8 mouse cellular contexts compared by ENCODE assay signal in the genomic region with DNA sequence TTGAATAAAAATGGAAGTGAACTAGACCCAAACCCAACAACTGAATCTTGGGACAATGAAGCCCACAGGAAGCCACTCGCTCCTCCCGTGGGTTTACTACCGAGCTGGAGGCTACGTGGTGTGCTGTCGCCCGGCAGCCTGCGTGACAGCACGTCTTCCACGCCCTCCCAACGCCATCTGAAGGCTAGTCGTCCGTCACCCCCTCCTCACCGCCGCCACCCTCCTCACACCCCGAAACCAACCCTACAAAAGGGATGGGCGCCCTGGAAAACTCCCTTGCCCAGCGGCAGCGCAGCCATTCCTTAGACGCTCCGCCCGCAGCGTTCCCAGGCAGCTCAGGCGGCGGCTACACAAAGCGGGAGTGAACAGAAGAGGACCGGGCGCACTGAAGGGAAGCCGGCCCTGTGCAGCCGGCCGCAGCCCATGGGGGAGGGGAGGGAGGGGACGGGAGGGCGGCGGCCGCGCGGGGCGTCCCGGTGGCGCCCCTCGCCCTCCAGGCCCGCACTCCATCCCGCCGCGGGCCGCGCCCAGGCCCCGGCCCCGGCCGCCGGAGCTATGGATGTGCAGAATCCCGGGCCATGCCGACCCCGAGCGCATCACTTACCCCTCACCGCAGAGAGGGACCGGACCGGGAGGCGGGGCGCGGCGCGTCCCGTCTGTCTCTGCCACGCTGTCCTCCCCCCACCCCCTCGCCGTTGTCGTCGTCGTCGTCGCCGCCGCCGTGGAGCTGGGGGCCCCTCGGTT. TPM values are rescaled to one million over a fixed set of nuclear protein-coding genes. Genes with fewer than 3 reads are reported as not detected.
DNase-seq lines count a peak whose midpoint lies in the region; ATAC-seq and TF ChIP-seq lines count a peak whose summit lies in the region.

No protein-coding gene starts in this region.

- peak overlapping the region; percentile 99 for H3K27ac ChIP-seq in hindbrain, postnatal 0 days

- H3K36me3 ChIP-seq in hindbrain, postnatal 0 days (ENCODE audit: insufficient read depth, low read length): no peaks in the 10 kb centered on the region

- ATAC-seq in hindbrain, postnatal 0 days: peak; percentile 68

- intact Hi-C loops in left cerebral cortex, postnatal 36 days (cut with DNase I): loop anchor here (2.0 kb wide), 1 partner anchor 443 kb away; no protein-coding TSS in a partner anchor

- WGBS in hindbrain, postnatal 0 days: 1% methylated on average over 48 of the region's 75 CpGs

- H3K4me1 ChIP-seq in hindbrain, postnatal 0 days (ENCODE audit: insufficient read depth, low read length): 0 out of 2 replicates have a peak, but pooled peaks cover 13% of the 10 kb centered on the region

- peak; percentile 86 for DNase-seq in ZHBTc4 (ENCODE audit: low read depth, low spot score)
- DNase-seq in cerebellum, postnatal 4 days (ENCODE audit: low spot score in 2 of 2): peak; percentile 43 to 66
- DNase-seq in gastrocnemius, adult 18-20 months (ENCODE audit: low spot score): peak; percentile 69
- peak; percentile 76 for DNase-seq in hindbrain, postnatal 0 days (ENCODE audit: low spot score)
- DNase-seq in left cerebral cortex, postnatal 36 days (ENCODE audit: low spot score in 2 of 2): peak; percentile 80 to 81
- DNase-seq in mesoderm, embryonic 11.5 days (ENCODE audit: low read depth, low spot score): peak; percentile 74
- DNase-seq in right cerebral cortex, postnatal 25 days: peak; percentile 80
- DNase-seq in urinary bladder, postnatal 4 days (ENCODE audit: low spot score in 2 of 2): peak; percentile 52 to 66

- H3K27me3 ChIP-seq in hindbrain, postnatal 0 days (ENCODE audit: insufficient read depth, low read length): no peaks in the 10 kb centered on the region

- peak overlapping the region; percentile 75 for H3K4me2 ChIP-seq in hindbrain, postnatal 0 days (ENCODE audit: low read depth, low read length)

- no peaks in the 10 kb centered on the region for H3K9me3 ChIP-seq in hindbrain, postnatal 0 days (ENCODE audit: low read length)

- peak overlapping the region; percentile 88 for H3K9ac ChIP-seq in hindbrain, postnatal 0 days (replicated peaks; ENCODE audit: low read length)

- H3K4me3 ChIP-seq in hindbrain, postnatal 0 days (ENCODE audit: low read length): peak overlapping the region; percentile 75

- no peak for TF ChIP-seq CTCF in hindbrain, postnatal 0 days (IDR thresholded peaks at IDR 0.05; ENCODE audit: low read depth)

RNA-seq across cellular contexts. Expression of a gene that starts 0.4 kb away (rescaled TPM):
- total RNA-seq in gastrocnemius, adult 18-20 months (2021): 10 to 100 TPM; 17.8 to 19.1 TPM
- 132 and 137 TPM in 2 replicates for total RNA-seq in hindbrain, postnatal 0 days (2014; rRNA removed)
- polyA plus RNA-seq in hindbrain, postnatal 0 days (2015; fragmentation: Nextera tagmentation; extraction: Ambion mirVana): 78.9 and 86.1 TPM in 2 replicates
- total RNA-seq in left cerebral cortex, postnatal 36 days (2021): 100 to 1,000 TPM in 1 of 2 experiments, 10 to 100 TPM in 1; 86.7 to 106 TPM

RNA-seq across cellular contexts. Expression of a gene that starts 1.0 kb away (rescaled TPM):
- total RNA-seq in gastrocnemius, adult 18-20 months (2021): 1 to 10 TPM; 4.2 to 5.2 TPM
- 7.7 and 10.1 TPM in 2 replicates for total RNA-seq in hindbrain, postnatal 0 days (2014; rRNA removed)
- polyA plus RNA-seq in hindbrain, postnatal 0 days (2015; fragmentation: Nextera tagmentation; extraction: Ambion mirVana): 23.1 and 26.3 TPM in 2 replicates
- 10 to 100 TPM; 12.1 to 19.8 TPM for total RNA-seq in left cerebral cortex, postnatal 36 days (2021)

Comparison
In these comparisons a context has a peak if more than half of its experiments do, and no peak if none do; other contexts are left out.
1. Peak in every context shown above with its lines: DNase-seq, ATAC-seq, H3K4me3 ChIP-seq and H3K27ac ChIP-seq.